Mouse (Mus musculus) MEL (cell line): Measurements from ENCODE around the gene Cluh. TPM values are rescaled to one million over a fixed set of nuclear protein-coding genes. Genes with fewer than 3 reads are reported as not detected.

Source experiments
- DNase-seq: peaks from one replicate; pipeline ENCODE4 v3.0.0; 2011; ENCODE audit warnings: low read depth, low spot score
- H3K27ac ChIP-seq: 2 replicates; pipeline ENCODE4 v1.5.1; 2012; ENCODE audit warnings: low read depth, mild to moderate bottlenecking, control low read depth, low read length, moderate library complexity; ENCODE audit not compliant: control insufficient read depth
- H3K27me3 ChIP-seq, 2 experiments: fragments of 150-350 bp in 1 of 2; sonication (generic) in 1 of 2; 2 replicates each; pipeline ENCODE4 v1.6.1; 2012; ENCODE audit warnings: low read length in 2 of 2, mild to moderate bottlenecking in 2 of 2, improper control_type of control experiment in 1 of 2, moderate library complexity in 1 of 2; ENCODE audit not compliant: insufficient read depth in 2 of 2, control insufficient read depth in 1 of 2
- H3K36me3 ChIP-seq, 2 experiments: 2 replicates each; pipeline ENCODE4 v1.6.1; 2012 to 2014; ENCODE audit warnings: low read length in 2 of 2, improper control_type of control experiment in 1 of 2, inconsistent platforms in 1 of 2, mild to moderate bottlenecking in 1 of 2; ENCODE audit not compliant: insufficient read depth in 2 of 2, control insufficient read depth in 1 of 2
- H3K4me1 ChIP-seq, 2 experiments: fragments of 150-350 bp in 1 of 2; sonication (generic) in 1 of 2; 2 replicates each; pipeline ENCODE4 v1.6.1; 2012; ENCODE audit warnings: low read length in 2 of 2, improper control_type of control experiment in 1 of 2, mild to moderate bottlenecking in 1 of 2; ENCODE audit not compliant: insufficient read depth in 2 of 2, control insufficient read depth in 1 of 2
- H3K4me3 ChIP-seq, 2 experiments: fragments of 150-350 bp in 1 of 2; sonication (generic) in 1 of 2; 2 replicates each; pipeline ENCODE4 v1.5.1; 2012; ENCODE audit warnings: low read depth in 2 of 2, low read length in 2 of 2, mild to moderate bottlenecking in 2 of 2, moderate library complexity in 2 of 2, control low read depth in 1 of 2, improper control_type of control experiment in 1 of 2; ENCODE audit not compliant: control insufficient read depth in 1 of 2, insufficient read depth in 1 of 2
- H3K79me2 ChIP-seq: 2 replicates; pipeline ENCODE4 v1.6.1; 2012; ENCODE audit warnings: mild to moderate bottlenecking, low read length, moderate library complexity; ENCODE audit not compliant: control insufficient read depth, poor library complexity, insufficient read depth
- H3K9ac ChIP-seq: 2 replicates; pipeline ENCODE4 v1.6.1; 2012; ENCODE audit warnings: low read depth, mild to moderate bottlenecking, control low read depth, low read length, moderate library complexity; ENCODE audit not compliant: control insufficient read depth, poor library complexity, severe bottlenecking
- H3K9me3 ChIP-seq: fragments of 150-350 bp; sonication (generic); replicated peaks from 2 replicates; pipeline ENCODE4 v1.6.1; 2012; ENCODE audit warnings: mild to moderate bottlenecking, low read length, improper control_type of control experiment, moderate library complexity; ENCODE audit not compliant: insufficient read depth
- CHD1 ChIP-seq: IDR thresholded peaks from 2 replicates; pipeline ENCODE4 v1.6.1; 2012; ENCODE audit warnings: low read depth, mild to moderate bottlenecking, inconsistent platforms, low read length, improper control_type of control experiment
- E2F4 ChIP-seq: IDR thresholded peaks from 2 replicates; pipeline ENCODE4 v1.6.1; 2011; ENCODE audit warnings: low read depth, low read length, improper control_type of control experiment, borderline replicate concordance
- NELFE ChIP-seq: IDR thresholded peaks from 2 replicates; pipeline ENCODE4 v1.6.1; 2011; ENCODE audit warnings: low read depth, low read length, improper control_type of control experiment
- NRF1 ChIP-seq: IDR thresholded peaks from 2 replicates; pipeline ENCODE4 v1.6.1; 2014; ENCODE audit warnings: low read depth, mild to moderate bottlenecking, inconsistent platforms, low read length, improper control_type of control experiment, moderate library complexity; ENCODE audit not compliant: poor library complexity, insufficient read depth, severe bottlenecking
- POLR2AphosphoS5 ChIP-seq: IDR thresholded peaks from 2 replicates; pipeline ENCODE4 v1.6.1; 2012; ENCODE audit warnings: low read depth, borderline replicate concordance, mild to moderate bottlenecking, inconsistent platforms, low read length, moderate library complexity, mixed read lengths
- UBTF ChIP-seq: IDR thresholded peaks from 2 replicates; pipeline ENCODE4 v1.6.1; 2012; ENCODE audit warnings: low read depth, mild to moderate bottlenecking, inconsistent platforms, low read length, improper control_type of control experiment, moderate library complexity, borderline replicate concordance; ENCODE audit not compliant: insufficient read depth
- USF1 ChIP-seq: IDR thresholded peaks from 2 replicates; pipeline ENCODE4 v1.6.1; 2014; ENCODE audit warnings: low read depth, mild to moderate bottlenecking, inconsistent platforms, low read length, improper control_type of control experiment, moderate library complexity
- ZKSCAN1 ChIP-seq: IDR thresholded peaks from 2 replicates; pipeline ENCODE4 v1.6.1; 2012; ENCODE audit warnings: low read depth, mild to moderate bottlenecking, inconsistent platforms, low read length, improper control_type of control experiment, moderate library complexity
- ZMIZ1 ChIP-seq: IDR thresholded peaks from 2 replicates; pipeline ENCODE4 v1.6.1; 2012; ENCODE audit warnings: low read depth, mild to moderate bottlenecking, inconsistent platforms, low read length, improper control_type of control experiment, moderate library complexity
- ZNF384 ChIP-seq: IDR thresholded peaks from 2 replicates; pipeline ENCODE4 v1.6.1; 2012; ENCODE audit warnings: low read depth, mild to moderate bottlenecking, inconsistent platforms, low read length, improper control_type of control experiment
- polyA plus RNA-seq, 2 experiments: library from polyadenylated mRNA; stranded (reverse) in 1 of 2; unstranded in 1 of 2; fragments of >175 nt in 1 of 2; fragments of >200 nt in 1 of 2; gene quantifications; 2 replicates each; pipeline versions ENCODE4 v1.2.1 to v1.2.4; 2012; ENCODE audit warnings: low replicate concordance in 2 of 2, low read depth in 1 of 2; ENCODE audit not compliant: insufficient read length in 2 of 2, insufficient read depth in 1 of 2, missing spikeins in 1 of 2
- total RNA-seq: library from RNA; depleted of rRNA; stranded (reverse); fragments of 300-350 nt; gene quantifications from 2 replicates; pipeline ENCODE4 v1.2.3, GENCODE M21; 2012

The Cluh gene
- total and polyA plus RNA-seq, 3 experiments = 53.8 to 135 (median 115) TPM

DNA sequence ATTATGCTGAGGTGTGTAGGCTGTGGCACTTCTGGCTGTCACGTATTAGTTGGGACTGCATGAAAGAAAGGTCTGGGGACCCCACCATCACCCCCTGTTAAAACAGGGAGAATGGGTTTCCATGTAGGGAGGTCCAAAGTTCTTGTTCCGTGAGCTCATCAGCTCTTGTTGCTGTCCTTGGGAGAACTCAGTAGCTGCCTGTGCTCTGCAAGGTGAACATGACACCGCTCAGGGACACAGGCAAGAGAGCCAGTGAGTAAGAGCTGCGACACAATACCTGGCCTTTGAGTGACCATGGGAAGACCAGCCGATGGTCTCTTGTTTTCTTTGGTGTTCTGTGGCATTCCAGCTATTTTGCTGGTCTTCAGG lies 17.0 kb downstream of the Cluh start:
- DNase-seq = no peak
- Histone ChIP-seq H3K4me3 (no peak overlapping the region), H3K27ac (no peak overlapping the region), H3K27me3 (no peaks in the 10 kb centered on the region), H3K9me3 (no peaks in the 10 kb centered on the region), H3K4me1 (no peaks in the 10 kb centered on the region), H3K36me3 (peaks cover 0 to 23% of the 10 kb centered on the region in 2 experiments; a peak in 2 of 4 replicates), H3K9ac (no peak overlapping the region), H3K79me2 (no peaks in the 10 kb centered on the region)
- TF ChIP-seq E2F4 (no peak), NRF1 (no peak), NELFE (no peak), UBTF (no peak), ZNF384 (no peak), ZKSCAN1 (no peak)

DNA sequence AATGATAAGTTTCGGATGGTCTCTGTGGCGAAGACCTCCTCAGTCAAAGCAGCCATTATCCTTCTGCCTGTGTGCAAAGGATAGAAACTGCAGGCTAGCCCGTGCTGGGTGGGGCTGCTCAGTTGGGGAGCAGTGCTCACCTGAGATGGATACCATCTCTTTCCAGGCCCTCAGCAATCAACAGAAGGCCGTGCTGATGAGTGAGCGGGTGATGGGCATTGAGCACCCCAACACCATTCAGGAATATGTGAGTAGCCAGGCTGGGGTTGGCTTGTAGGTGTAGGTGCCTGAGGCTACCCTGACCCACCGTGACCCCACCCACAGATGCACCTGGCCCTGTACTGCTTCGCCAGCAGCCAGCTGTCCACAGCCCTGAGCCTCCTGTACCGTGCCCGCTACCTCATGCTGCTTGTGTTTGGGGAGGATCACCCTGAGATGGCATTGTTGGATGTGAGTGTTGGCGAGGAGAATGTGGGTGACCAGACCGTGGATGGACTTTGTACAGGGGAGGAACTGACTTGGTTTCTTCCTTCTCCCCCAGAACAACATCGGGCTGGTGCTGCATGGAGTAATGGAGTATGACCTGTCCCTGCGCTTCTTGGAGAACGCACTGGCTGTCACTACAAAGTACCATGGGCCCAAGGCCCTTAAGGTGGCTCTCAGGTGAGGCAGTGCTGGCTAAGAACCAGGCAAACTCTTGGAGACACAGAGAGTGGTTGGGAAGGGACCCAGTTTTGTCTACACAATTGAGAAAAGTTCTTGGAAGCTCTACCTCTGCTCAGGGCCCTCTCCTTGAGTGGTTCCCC lies 17.7 kb downstream of the Cluh start:
- Histone ChIP-seq H3K79me2 (no peaks in the 10 kb centered on the region), H3K4me3 (no peak overlapping the region), H3K9me3 (no peaks in the 10 kb centered on the region), H3K36me3 (peaks cover 0 to 23% of the 10 kb centered on the region in 2 experiments; a peak in 2 of 4 replicates), H3K9ac (no peak overlapping the region), H3K4me1 (no peaks in the 10 kb centered on the region), H3K27ac (no peak overlapping the region), H3K27me3 (no peaks in the 10 kb centered on the region)
- TF ChIP-seq ZMIZ1 = no peak
- TF ChIP-seq CHD1 = no peak
- peak; percentile 63; the same call in 1 of the 2 replicates for TF ChIP-seq POLR2AphosphoS5
- DNase-seq = no peak

DNA sequence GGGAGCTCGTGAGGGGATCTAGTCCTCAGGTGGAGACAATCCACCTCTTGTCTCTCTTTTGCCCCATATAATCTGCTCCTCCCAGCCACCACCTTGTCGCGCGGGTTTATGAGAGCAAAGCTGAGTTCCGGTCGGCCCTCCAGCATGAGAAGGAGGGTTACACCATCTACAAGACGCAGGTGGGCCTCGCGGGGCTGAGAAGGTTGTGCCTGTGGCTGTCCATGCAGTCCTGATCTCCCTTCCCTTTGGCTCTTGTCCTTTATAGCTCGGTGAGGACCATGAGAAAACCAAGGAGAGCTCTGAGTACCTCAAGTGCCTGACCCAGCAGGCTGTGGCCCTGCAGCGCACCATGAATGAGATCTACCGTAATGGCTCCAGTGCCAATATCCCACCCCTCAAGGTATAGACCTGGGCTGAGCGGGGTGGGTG lies 18.3 kb downstream of the Cluh start:
- TF ChIP-seq USF1 (no peak), E2F4 (no peak), ZKSCAN1 (no peak)
- H3K9me3 ChIP-seq = no peaks in the 10 kb centered on the region
- no peak overlapping the region for H3K27ac ChIP-seq
- H3K9ac ChIP-seq = no peak overlapping the region
- H3K4me1 ChIP-seq = no peaks in the 10 kb centered on the region
- H3K4me3 ChIP-seq = no peak overlapping the region
- no peaks in the 10 kb centered on the region for H3K27me3 ChIP-seq
- H3K36me3 ChIP-seq = peaks cover 0 to 23% of the 10 kb centered on the region in 2 experiments; a peak in 2 of 4 replicates
- no peak for DNase-seq
- H3K79me2 ChIP-seq = no peaks in the 10 kb centered on the region
